Mouse (Mus musculus) thymus, postnatal 4 days (tissue): ENCODE measurements around the gene Nfia.

Experiments
- DNase-seq: peaks from one replicate; pipeline ENCODE4 v3.0.0; 2021

The Nfia gene

GRCm38 (mm10) chr4:97871770-97872439 is 99.4 kb downstream of the Nfia start:
- DNase-seq, result no peak

GRCm38 (mm10) chr4:97874916-97875315 is 102.4 kb downstream of the Nfia start:
- DNase-seq, result no peak

- DNase-seq, result no peak
Observed at GRCm38 (mm10) chr4:97875901-97876300, 103.4 kb downstream of the Nfia start.

- no peak for DNase-seq
Observed at GRCm38 (mm10) chr4:97879696-97880095, 107.2 kb downstream of the Nfia start.

GRCm38 (mm10) chr4:97880120-97881055 is 107.9 kb downstream of the Nfia start:
- DNase-seq, result no peak

GRCm38 (mm10) chr4:97885574-97885973 is 113.0 kb downstream of the Nfia start:
- DNase-seq, result no peak

GRCm38 (mm10) chr4:97886220-97886619 is 113.7 kb downstream of the Nfia start:
- no peak for DNase-seq

GRCm38 (mm10) chr4:97887228-97887627 is 114.7 kb downstream of the Nfia start:
- DNase-seq, result no peak

- DNase-seq, result no peak
Observed at GRCm38 (mm10) chr4:97891063-97891462, 118.5 kb downstream of the Nfia start.

GRCm38 (mm10) chr4:97891611-97892010 is 119.1 kb downstream of the Nfia start:
- no peak for DNase-seq

GRCm38 (mm10) chr4:97893915-97894884 is 121.7 kb downstream of the Nfia start:
- DNase-seq, result no peak

- DNase-seq, result no peak
Observed at GRCm38 (mm10) chr4:97895940-97896339, 123.4 kb downstream of the Nfia start.

- DNase-seq, result no peak
Observed at GRCm38 (mm10) chr4:97900256-97900944, 127.9 kb downstream of the Nfia start.

GRCm38 (mm10) chr4:97905826-97906225 is 133.3 kb downstream of the Nfia start:
- no peak for DNase-seq

GRCm38 (mm10) chr4:97908576-97909147 is 136.1 kb downstream of the Nfia start:
- no peak for DNase-seq

- DNase-seq, result no peak
Observed at GRCm38 (mm10) chr4:97910115-97910776, 137.7 kb downstream of the Nfia start.

- DNase-seq, result peak; percentile 12
Observed at GRCm38 (mm10) chr4:97910777-97911580, 138.4 kb downstream of the Nfia start.

- no peak for DNase-seq
Observed at GRCm38 (mm10) chr4:97911755-97912154, 139.2 kb downstream of the Nfia start.

- DNase-seq, result no peak
Observed at GRCm38 (mm10) chr4:97912155-97912554, 139.6 kb downstream of the Nfia start.

GRCm38 (mm10) chr4:97912560-97912959 is 140.0 kb downstream of the Nfia start:
- no peak for DNase-seq
